Mouse (Mus musculus) MEL (cell line): ENCODE measurements around the gene Gm45521. TPM values are rescaled to one million over a fixed set of nuclear protein-coding genes. Genes with fewer than 3 reads are reported as not detected.

Experiments used
- DNase-seq: peaks from one replicate; pipeline ENCODE4 v3.0.0; 2011; ENCODE audit warnings: low read depth, low spot score
- H3K27ac ChIP-seq: 2 replicates; pipeline ENCODE4 v1.5.1; 2012; ENCODE audit warnings: low read depth, mild to moderate bottlenecking, control low read depth, low read length, moderate library complexity; ENCODE audit not compliant: control insufficient read depth
- H3K27me3 ChIP-seq, 2 experiments: fragments of 150-350 bp in 1 of 2; sonication (generic) in 1 of 2; 2 replicates each; pipeline ENCODE4 v1.6.1; 2012; ENCODE audit warnings: low read length in 2 of 2, mild to moderate bottlenecking in 2 of 2, improper control_type of control experiment in 1 of 2, moderate library complexity in 1 of 2; ENCODE audit not compliant: insufficient read depth in 2 of 2, control insufficient read depth in 1 of 2
- H3K36me3 ChIP-seq, 2 experiments: 2 replicates each; pipeline ENCODE4 v1.6.1; 2012 to 2014; ENCODE audit warnings: low read length in 2 of 2, improper control_type of control experiment in 1 of 2, inconsistent platforms in 1 of 2, mild to moderate bottlenecking in 1 of 2; ENCODE audit not compliant: insufficient read depth in 2 of 2, control insufficient read depth in 1 of 2
- H3K4me1 ChIP-seq, 2 experiments: fragments of 150-350 bp in 1 of 2; sonication (generic) in 1 of 2; 2 replicates each; pipeline ENCODE4 v1.6.1; 2012; ENCODE audit warnings: low read length in 2 of 2, improper control_type of control experiment in 1 of 2, mild to moderate bottlenecking in 1 of 2; ENCODE audit not compliant: insufficient read depth in 2 of 2, control insufficient read depth in 1 of 2
- H3K4me3 ChIP-seq, 2 experiments: fragments of 150-350 bp in 1 of 2; sonication (generic) in 1 of 2; 2 replicates each; pipeline ENCODE4 v1.5.1; 2012; ENCODE audit warnings: low read depth in 2 of 2, low read length in 2 of 2, mild to moderate bottlenecking in 2 of 2, moderate library complexity in 2 of 2, control low read depth in 1 of 2, improper control_type of control experiment in 1 of 2; ENCODE audit not compliant: control insufficient read depth in 1 of 2, insufficient read depth in 1 of 2
- H3K79me2 ChIP-seq: 2 replicates; pipeline ENCODE4 v1.6.1; 2012; ENCODE audit warnings: mild to moderate bottlenecking, low read length, moderate library complexity; ENCODE audit not compliant: control insufficient read depth, poor library complexity, insufficient read depth
- H3K9ac ChIP-seq: 2 replicates; pipeline ENCODE4 v1.6.1; 2012; ENCODE audit warnings: low read depth, mild to moderate bottlenecking, control low read depth, low read length, moderate library complexity; ENCODE audit not compliant: control insufficient read depth, poor library complexity, severe bottlenecking
- H3K9me3 ChIP-seq: fragments of 150-350 bp; sonication (generic); replicated peaks from 2 replicates; pipeline ENCODE4 v1.6.1; 2012; ENCODE audit warnings: mild to moderate bottlenecking, low read length, improper control_type of control experiment, moderate library complexity; ENCODE audit not compliant: insufficient read depth
- CHD2 ChIP-seq: IDR thresholded peaks from 2 replicates; pipeline ENCODE4 v1.6.1; 2011; ENCODE audit warnings: low read length, improper control_type of control experiment
- ELF1 ChIP-seq: IDR thresholded peaks from 2 replicates; pipeline ENCODE4 v1.6.1; 2014; ENCODE audit warnings: low read depth, mild to moderate bottlenecking, inconsistent platforms, low read length, improper control_type of control experiment, moderate library complexity
- HCFC1 ChIP-seq: IDR thresholded peaks from 2 replicates; pipeline ENCODE4 v1.6.1; 2012; ENCODE audit warnings: low read depth, mild to moderate bottlenecking, inconsistent platforms, low read length, improper control_type of control experiment, moderate library complexity
- MAFK ChIP-seq: IDR thresholded peaks from 2 replicates; pipeline ENCODE4 v1.6.1; 2011; ENCODE audit warnings: low read depth, mild to moderate bottlenecking, low read length, improper control_type of control experiment, borderline replicate concordance
- MAX ChIP-seq: IDR thresholded peaks from 2 replicates; pipeline ENCODE4 v1.6.1; 2011; ENCODE audit warnings: low read length, improper control_type of control experiment
- MAZ ChIP-seq: IDR thresholded peaks from 2 replicates; pipeline ENCODE4 v1.6.1; 2012; ENCODE audit warnings: low read depth, mild to moderate bottlenecking, inconsistent platforms, low read length, improper control_type of control experiment
- MEF2A ChIP-seq: IDR thresholded peaks from 2 replicates; pipeline ENCODE4 v1.6.1; 2014; ENCODE audit warnings: low read depth, mild to moderate bottlenecking, inconsistent platforms, low read length, improper control_type of control experiment; ENCODE audit not compliant: poor library complexity, insufficient replicate concordance, severe bottlenecking; ENCODE audit errors: extremely low read depth
- MXI1 ChIP-seq: IDR thresholded peaks from 2 replicates; pipeline ENCODE4 v1.6.1; 2011; ENCODE audit warnings: mild to moderate bottlenecking, low read depth, low read length, improper control_type of control experiment
- POLR2A ChIP-seq, 2 experiments: IDR thresholded peaks; 2 replicates each; pipeline ENCODE4 v1.6.1; 2011 to 2012; ENCODE audit warnings: low read length in 2 of 2, mild to moderate bottlenecking in 2 of 2, control low read depth in 1 of 2, improper control_type of control experiment in 1 of 2, low read depth in 1 of 2, moderate library complexity in 1 of 2; ENCODE audit not compliant: control insufficient read depth in 1 of 2, insufficient read depth in 1 of 2, poor library complexity in 1 of 2
- POLR2AphosphoS5 ChIP-seq: IDR thresholded peaks from 2 replicates; pipeline ENCODE4 v1.6.1; 2012; ENCODE audit warnings: low read depth, borderline replicate concordance, mild to moderate bottlenecking, inconsistent platforms, low read length, moderate library complexity, mixed read lengths
- RAD21 ChIP-seq: IDR thresholded peaks from 2 replicates; pipeline ENCODE4 v1.6.1; 2011; ENCODE audit warnings: mild to moderate bottlenecking, low read depth, low read length, improper control_type of control experiment
- RCOR1 ChIP-seq: IDR thresholded peaks from 2 replicates; pipeline ENCODE4 v1.6.1; 2012; ENCODE audit warnings: low read depth, mild to moderate bottlenecking, inconsistent platforms, low read length, improper control_type of control experiment
- TAL1 ChIP-seq: IDR thresholded peaks from 2 replicates; pipeline ENCODE4 v1.6.1; 2012; ENCODE audit warnings: mild to moderate bottlenecking, inconsistent platforms, low read length, moderate library complexity, mixed read lengths
- TCF12 ChIP-seq: IDR thresholded peaks from 2 replicates; pipeline ENCODE4 v1.6.1; 2014; ENCODE audit warnings: low read depth, mild to moderate bottlenecking, inconsistent platforms, low read length, improper control_type of control experiment, moderate library complexity
- USF2 ChIP-seq, 2 experiments: IDR thresholded peaks; 2 replicates each; pipeline ENCODE4 v1.6.1; 2011 to 2012; ENCODE audit warnings: improper control_type of control experiment in 2 of 2, low read length in 2 of 2, borderline replicate concordance in 1 of 2, inconsistent platforms in 1 of 2, low read depth in 1 of 2, mild to moderate bottlenecking in 1 of 2; ENCODE audit not compliant: insufficient read depth in 1 of 2
- ZMIZ1 ChIP-seq: IDR thresholded peaks from 2 replicates; pipeline ENCODE4 v1.6.1; 2012; ENCODE audit warnings: low read depth, mild to moderate bottlenecking, inconsistent platforms, low read length, improper control_type of control experiment, moderate library complexity
- polyA plus RNA-seq, 2 experiments: library from polyadenylated mRNA; stranded (reverse) in 1 of 2; unstranded in 1 of 2; fragments of >175 nt in 1 of 2; fragments of >200 nt in 1 of 2; gene quantifications; 2 replicates each; pipeline versions ENCODE4 v1.2.1 to v1.2.4; 2012; ENCODE audit warnings: low replicate concordance in 2 of 2, low read depth in 1 of 2; ENCODE audit not compliant: insufficient read length in 2 of 2, insufficient read depth in 1 of 2, missing spikeins in 1 of 2
- total RNA-seq: library from RNA; depleted of rRNA; stranded (reverse); fragments of 300-350 nt; gene quantifications from 2 replicates; pipeline ENCODE4 v1.2.3, GENCODE M21; 2012

Gene Gm45521
- total and polyA plus RNA-seq, 3 experiments = not detected

DNA sequence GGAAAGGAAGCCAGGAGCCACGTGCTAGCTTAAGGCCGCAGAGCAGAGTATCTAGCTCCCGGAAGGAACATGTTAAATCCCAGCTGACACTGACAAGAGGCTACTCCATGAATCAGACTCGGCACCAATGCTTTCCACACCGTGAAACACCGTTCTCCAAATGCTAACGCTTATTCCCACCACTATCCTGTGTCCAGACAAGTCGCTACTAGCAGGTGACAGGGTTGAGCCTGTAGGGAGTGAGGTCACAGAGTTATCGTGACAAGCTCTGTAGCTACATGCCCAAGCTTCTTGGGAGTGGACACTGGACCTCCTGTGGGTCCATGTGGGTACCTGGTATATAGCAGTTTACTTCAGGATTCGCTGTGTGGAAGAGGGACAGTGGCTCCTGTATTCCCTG lies 661 bp upstream of the Gm45521 start:
- Histone ChIP-seq H3K4me3 (no peak overlapping the region), H3K79me2 (no peaks in the 10 kb centered on the region), H3K9me3 (no peaks in the 10 kb centered on the region), H3K4me1 (no peaks in the 10 kb centered on the region), H3K36me3 (no peaks in the 10 kb centered on the region), H3K9ac (no peak overlapping the region), H3K27me3 (peaks cover 0 to 2% of the 10 kb centered on the region in 2 experiments; a peak in 1 of 4 replicates), H3K27ac (no peak overlapping the region)
- DNase-seq = no peak
- no peak for TF ChIP-seq TCF12
- TF ChIP-seq USF2 (IDR thresholded peaks at IDR 0.05; ENCODE audit: borderline replicate concordance in 1 of 2, insufficient read depth in 1 of 2, low read depth in 1 of 2, low read length in 2 of 2) = no peak
- TF ChIP-seq CHD2 = no peak
- TF ChIP-seq POLR2A (IDR thresholded peaks at IDR 0.05; ENCODE audit: control insufficient read depth in 1 of 2, insufficient read depth in 1 of 2, low read depth in 1 of 2, low read length in 2 of 2, poor library complexity in 1 of 2) = no peak
- TF ChIP-seq TAL1 = no peak
- no peak for TF ChIP-seq HCFC1
- no peak for TF ChIP-seq ZMIZ1
- TF ChIP-seq MXI1 = no peak
- TF ChIP-seq ELF1 = no peak
- TF ChIP-seq MAFK = no peak

DNA sequence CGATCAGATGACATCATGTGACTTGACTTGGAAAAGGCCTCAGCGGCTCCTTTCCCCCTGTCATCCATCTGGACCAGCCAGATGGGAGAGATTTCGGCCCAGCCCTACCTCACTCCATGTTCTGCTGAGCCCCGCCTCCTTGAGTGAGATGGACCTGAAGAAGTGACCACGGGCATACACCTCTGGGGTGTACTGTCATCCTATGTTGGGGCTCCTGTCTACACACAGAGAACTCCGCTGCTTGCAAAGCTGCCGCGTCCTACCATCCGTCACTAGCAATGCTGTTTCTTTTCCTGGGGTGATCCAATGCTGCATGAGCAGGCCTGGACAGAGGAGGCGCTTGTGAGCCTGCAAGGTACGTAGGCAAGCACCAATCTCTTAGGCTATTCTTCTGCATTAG lies 3.5 kb downstream of the Gm45521 start:
- Histone ChIP-seq H3K27me3 (peaks cover 0 to 4% of the 10 kb centered on the region in 2 experiments; a peak in 2 of 4 replicates), H3K79me2 (no peaks in the 10 kb centered on the region), H3K36me3 (no peaks in the 10 kb centered on the region), H3K4me3 (no peak overlapping the region), H3K9me3 (no peaks in the 10 kb centered on the region), H3K4me1 (no peaks in the 10 kb centered on the region), H3K27ac (no peak overlapping the region), H3K9ac (no peak overlapping the region)
- no peak for TF ChIP-seq HCFC1
- no peak for TF ChIP-seq POLR2AphosphoS5
- DNase-seq = no peak

DNA sequence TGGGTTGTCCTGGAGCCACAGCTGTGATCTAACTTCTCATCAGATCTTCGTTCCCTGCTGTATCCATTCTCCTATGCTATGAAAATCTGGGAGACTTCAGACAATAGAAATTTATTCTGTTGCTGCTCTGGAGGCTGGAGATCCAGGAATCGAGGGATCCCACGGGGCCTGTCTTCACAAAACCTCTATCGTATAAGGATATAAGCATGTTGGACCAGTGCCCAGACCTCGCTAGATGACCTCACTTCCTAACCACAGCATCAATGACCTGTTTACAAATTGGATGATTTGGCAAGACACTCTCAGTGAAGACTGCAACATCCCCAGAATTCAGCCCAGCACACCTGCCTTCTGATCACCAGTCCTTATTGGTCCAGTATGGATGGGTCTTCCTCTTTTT lies 4.6 kb downstream of the Gm45521 start:
- H3K36me3 ChIP-seq = no peaks in the 10 kb centered on the region
- peaks cover 0 to 2% of the 10 kb centered on the region in 2 experiments; a peak in 2 of 4 replicates for H3K27me3 ChIP-seq
- H3K27ac ChIP-seq = no peak overlapping the region
- H3K9me3 ChIP-seq = no peaks in the 10 kb centered on the region
- no peak overlapping the region for H3K4me3 ChIP-seq
- H3K4me1 ChIP-seq = no peaks in the 10 kb centered on the region
- no peak for DNase-seq
- no peaks in the 10 kb centered on the region for H3K79me2 ChIP-seq
- TF ChIP-seq RCOR1 = no peak
- no peak for TF ChIP-seq MAZ
- no peak for TF ChIP-seq MAX
- no peak for TF ChIP-seq ZMIZ1
- TF ChIP-seq RAD21 = no peak
- TF ChIP-seq MEF2A = no peak
- H3K9ac ChIP-seq = no peak overlapping the region
